Mouse (Mus musculus) stomach, postnatal 0 days (tissue): ENCODE measurements at regions not wholly inside any gene's neighbourhood (a gene's known extent, or its start where the extent isn't known, plus 50 kb on each side); places are given as distances from the start of the nearest gene placed in this dataset.

Source experiments
- CTCF ChIP-seq: IDR thresholded peaks from 2 replicates; pipeline ENCODE4 v1.5.1; 2016; ENCODE audit warnings: antibody characterized with exemption, low read depth, mild to moderate bottlenecking, moderate library complexity
- EP300 ChIP-seq: optimal IDR thresholded peaks from 2 replicates; pipeline ENCODE3; 2016; ENCODE audit warnings: antibody characterized with exemption

DNA sequence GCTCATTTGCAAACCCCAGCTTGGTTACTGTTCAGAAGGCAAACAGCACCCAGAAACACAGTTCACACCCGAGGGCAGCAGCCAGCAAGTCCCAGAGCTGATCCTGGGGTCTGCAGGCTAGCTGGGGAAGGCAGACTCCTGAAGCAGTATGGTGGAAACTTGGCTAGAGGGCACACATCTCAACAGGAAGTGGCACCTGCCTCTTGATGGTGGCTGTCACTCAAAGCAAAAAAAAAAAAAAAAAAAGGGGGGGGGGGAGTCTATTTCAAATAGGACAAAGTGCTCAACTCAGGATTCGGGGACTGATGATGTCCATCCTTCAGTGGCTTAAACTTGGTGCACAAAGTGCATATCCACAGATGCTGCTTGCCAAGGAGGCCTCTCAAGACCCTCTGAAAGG lies 61.2 kb upstream of the Arntl start:
- no peak for TF ChIP-seq CTCF
- no peak for TF ChIP-seq EP300
